9 mouse cellular contexts compared by ENCODE assay signal in genomic region chr8:123104046-123104767, GRCm38 (mm10). TPM values are rescaled to one million over a fixed set of nuclear protein-coding genes. Genes with fewer than 3 reads are reported as not detected.
DNase-seq lines count a peak whose midpoint lies in the region; ATAC-seq and TF ChIP-seq lines count a peak whose summit lies in the region.
"Had no signal": no experiment of that assay in that cellular context is flagged by ENCODE, and none has a peak within 500 bp of the region (broad histone marks: within the 10 kb centered on the region; RNA-seq: fewer than 3 reads in every experiment).

No protein-coding gene starts in this region.

- no peak for TF ChIP-seq CTCF in stomach, postnatal 0 days (IDR thresholded peaks at IDR 0.05; ENCODE audit: low read depth)
- no peak for TF ChIP-seq CTCF in thymus, adult 2 months (IDR thresholded peaks at IDR 0.05; ENCODE audit: borderline replicate concordance, control insufficient read depth, extremely low read depth, insufficient read depth, low read length, poor library complexity)

- no peak for DNase-seq in neural tube, embryonic 11.5 days (ENCODE audit: low spot score)
- DNase-seq in neural tube, embryonic 10.5 days (ENCODE audit: extremely low spot score, low spot score): no peak
- no peak for DNase-seq in stomach, postnatal 0 days (ENCODE audit: low spot score)
- no peak for DNase-seq in thymus, adult 2 months
- DNase-seq in thymus, postnatal 0 days (ENCODE audit: low spot score): no peak
- no peak for DNase-seq in gastrocnemius, postnatal 25 days

- H3K27ac ChIP-seq in neural tube, embryonic 11.5 days (ENCODE audit: low read depth, low read length): no peak overlapping the region
- peak overlapping the region; percentile 46; the same call in 1 of the 2 replicates for H3K27ac ChIP-seq in forebrain, embryonic 12.5 days
- peak overlapping the region; percentile 96 for H3K27ac ChIP-seq in limb, embryonic 15.5 days
- no peak overlapping the region for H3K27ac ChIP-seq in stomach, postnatal 0 days (replicated peaks)
- H3K27ac ChIP-seq in thymus, adult 2 months (ENCODE audit: control insufficient read depth, insufficient read depth, low read length): no peak overlapping the region

- no peaks in the 10 kb centered on the region for H3K27me3 ChIP-seq in neural tube, embryonic 11.5 days (ENCODE audit: control insufficient read depth, insufficient read depth, low read length)
- H3K27me3 ChIP-seq in forebrain, embryonic 12.5 days: no peaks in the 10 kb centered on the region
- no peaks in the 10 kb centered on the region for H3K27me3 ChIP-seq in limb, embryonic 15.5 days
- no peaks in the 10 kb centered on the region for H3K27me3 ChIP-seq in stomach, postnatal 0 days (ENCODE audit: control insufficient read depth, insufficient read depth, low read length)
- no peaks in the 10 kb centered on the region for H3K27me3 ChIP-seq in thymus, adult 2 months (ENCODE audit: control insufficient read depth, insufficient read depth, low read length)

- no peak for TF ChIP-seq POLR2A in thymus, adult 2 months (IDR thresholded peaks at IDR 0.05; ENCODE audit: control insufficient read depth, extremely low read depth, insufficient read depth, low read length, poor library complexity)

- no peak overlapping the region for H3K9ac ChIP-seq in neural tube, embryonic 11.5 days (ENCODE audit: low read length)
- H3K9ac ChIP-seq in forebrain, embryonic 12.5 days: peak overlapping the region; percentile 96; the same call in 1 of the 2 replicates
- no peak overlapping the region for H3K9ac ChIP-seq in limb, embryonic 15.5 days
- H3K9ac ChIP-seq in stomach, postnatal 0 days (ENCODE audit: low read length): peak overlapping the region; percentile 92; the same call in 1 of the 2 replicates

- no peak for TF ChIP-seq EP300 in stomach, postnatal 0 days (optimal IDR thresholded peaks at IDR 0.05)

- no peak for ATAC-seq in neural tube, embryonic 11.5 days (ENCODE audit: insufficient read depth, low FRiP score, low TSS enrichment)
- no peak for ATAC-seq in forebrain, embryonic 12.5 days (ENCODE audit: low FRiP score)
- ATAC-seq in limb, embryonic 15.5 days (ENCODE audit: insufficient number of reproducible peaks, low FRiP score, low TSS enrichment, low read depth): no peak
- no peak for ATAC-seq in stomach, postnatal 0 days (ENCODE audit: low FRiP score, low TSS enrichment)

- H3K4me1 ChIP-seq in neural tube, embryonic 11.5 days (ENCODE audit: control insufficient read depth, insufficient read depth, low read length): peaks cover 8% of the 10 kb centered on the region
- peaks cover 15% of the 10 kb centered on the region for H3K4me1 ChIP-seq in forebrain, embryonic 12.5 days
- peaks cover 17% of the 10 kb centered on the region for H3K4me1 ChIP-seq in limb, embryonic 15.5 days
- 0 out of 2 replicates have a peak, but pooled peaks cover 6% of the 10 kb centered on the region for H3K4me1 ChIP-seq in stomach, postnatal 0 days (replicated peaks; ENCODE audit: control insufficient read depth, insufficient read depth)
- H3K4me1 ChIP-seq in thymus, adult 2 months (replicated peaks; ENCODE audit: control insufficient read depth, insufficient read depth, low read length): peaks cover 10% of the 10 kb centered on the region

- H3K9me3 ChIP-seq in neural tube, embryonic 11.5 days (ENCODE audit: control insufficient read depth, low read length): no peaks in the 10 kb centered on the region
- no peaks in the 10 kb centered on the region for H3K9me3 ChIP-seq in forebrain, embryonic 12.5 days
- no peaks in the 10 kb centered on the region for H3K9me3 ChIP-seq in limb, embryonic 15.5 days
- no peaks in the 10 kb centered on the region for H3K9me3 ChIP-seq in stomach, postnatal 0 days (ENCODE audit: control insufficient read depth, low read length)

- H3K36me3 ChIP-seq in neural tube, embryonic 11.5 days (ENCODE audit: control insufficient read depth, insufficient read depth, low read length): peaks cover 14% of the 10 kb centered on the region
- H3K36me3 ChIP-seq in forebrain, embryonic 12.5 days (replicated peaks): peaks cover 29% of the 10 kb centered on the region
- H3K36me3 ChIP-seq in limb, embryonic 15.5 days: peaks cover 27% of the 10 kb centered on the region
- H3K36me3 ChIP-seq in stomach, postnatal 0 days (ENCODE audit: control insufficient read depth, insufficient read depth, low read length): peaks cover 13% of the 10 kb centered on the region
- H3K36me3 ChIP-seq in thymus, adult 2 months (ENCODE audit: control insufficient read depth, insufficient read depth, low read length): peaks cover 22% of the 10 kb centered on the region

- H3K4me2 ChIP-seq in neural tube, embryonic 11.5 days (ENCODE audit: low read depth): peak overlapping the region; percentile 95
- peak overlapping the region; percentile 95 for H3K4me2 ChIP-seq in forebrain, embryonic 12.5 days
- H3K4me2 ChIP-seq in limb, embryonic 15.5 days: peak overlapping the region; percentile 81
- H3K4me2 ChIP-seq in stomach, postnatal 0 days (replicated peaks; ENCODE audit: low read depth): peak overlapping the region; percentile 76

- 91% methylated on average over 6 of the region's 6 CpGs for WGBS in neural tube, embryonic 11.5 days
- 85% methylated on average over 6 of the region's 6 CpGs for WGBS in forebrain, embryonic 12.5 days
- WGBS in limb, embryonic 15.5 days: 73% methylated on average over 6 of the region's 6 CpGs
- 67% methylated on average over 6 of the region's 6 CpGs for WGBS in stomach, postnatal 0 days
- WGBS in thymus, adult 2 months: 82% methylated on average over 6 of the region's 6 CpGs

- no peak overlapping the region; the same call in 1 of the 2 replicates for H3K4me3 ChIP-seq in neural tube, embryonic 11.5 days (ENCODE audit: low read depth, low read length)
- H3K4me3 ChIP-seq in forebrain, embryonic 12.5 days (replicated peaks): peak overlapping the region; percentile 80
- H3K4me3 ChIP-seq in limb, embryonic 15.5 days: peak overlapping the region; percentile 67
- no peak overlapping the region for H3K4me3 ChIP-seq in stomach, postnatal 0 days (ENCODE audit: low read depth, low read length)
- H3K4me3 ChIP-seq in thymus, adult 2 months (ENCODE audit: control insufficient read depth, insufficient read depth, low read length): no peak overlapping the region

RNA-seq across cellular contexts. Expression of gene Rpl13, which starts 2.1 kb away (rescaled TPM):
- 1,194 and 1,271 TPM in 2 replicates for polyA plus RNA-seq in neural tube, embryonic 11.5 days (2014; fragmentation: Nextera tagmentation; extraction: Ambion mirVana)
- 1,076 and 1,105 TPM in 2 replicates for polyA plus RNA-seq in forebrain, embryonic 12.5 days (2016; fragmentation: Nextera tagmentation; extraction: Ambion mirVana)
- 1,386 and 1,581 TPM in 2 replicates for polyA plus RNA-seq in limb, embryonic 15.5 days (2015; fragmentation: Nextera tagmentation; extraction: Ambion mirVana)
- polyA plus RNA-seq in stomach, postnatal 0 days (2015; fragmentation: Nextera tagmentation; extraction: Ambion mirVana): 1,460 and 1,506 TPM in 2 replicates
- 3,303 and 3,543 TPM in 2 replicates for polyA plus RNA-seq in thymus, adult 2 months (2012; rRNA removed)
- 1,818 and 1,880 TPM in 2 replicates for polyA plus RNA-seq in thymus, postnatal 0 days (2015; fragmentation: Nextera tagmentation; extraction: Ambion mirVana)
- 100 to 1,000 TPM; 366 to 379 TPM for total RNA-seq in gastrocnemius, postnatal 25 days (2021)

RNA-seq across cellular contexts. Expression of gene Cpne7, which starts 13.0 kb away (rescaled TPM):
- 0.40 TPM in 1 of 2 replicates, not detected in the other for polyA plus RNA-seq in neural tube, embryonic 11.5 days (2014; fragmentation: Nextera tagmentation; extraction: Ambion mirVana)
- 0.29 and 0.49 TPM in 2 replicates for polyA plus RNA-seq in forebrain, embryonic 12.5 days (2016; fragmentation: Nextera tagmentation; extraction: Ambion mirVana)
- polyA plus RNA-seq in limb, embryonic 15.5 days (2015; fragmentation: Nextera tagmentation; extraction: Ambion mirVana): 0.84 and 1.2 TPM in 2 replicates
- 1.4 TPM in 2 replicates for polyA plus RNA-seq in stomach, postnatal 0 days (2015; fragmentation: Nextera tagmentation; extraction: Ambion mirVana)
- 2.1 and 3.1 TPM in 2 replicates for polyA plus RNA-seq in thymus, adult 2 months (2012; rRNA removed)
- 0.22 and 0.31 TPM in 2 replicates for polyA plus RNA-seq in thymus, postnatal 0 days (2015; fragmentation: Nextera tagmentation; extraction: Ambion mirVana)
- under 1 TPM in 1 of 2 experiments, not detected in 1; 0.13 TPM for total RNA-seq in gastrocnemius, postnatal 25 days (2021)
- total RNA-seq: granulocyte monocyte progenitor cell, adult 5-6 weeks had no signal

RNA-seq across cellular contexts. Expression of gene Spg7, which starts 41.5 kb away (rescaled TPM):
- 45.3 and 47.7 TPM in 2 replicates for polyA plus RNA-seq in neural tube, embryonic 11.5 days (2014; fragmentation: Nextera tagmentation; extraction: Ambion mirVana)
- 59.1 and 61.6 TPM in 2 replicates for polyA plus RNA-seq in forebrain, embryonic 12.5 days (2016; fragmentation: Nextera tagmentation; extraction: Ambion mirVana)
- 33.4 and 38.5 TPM in 2 replicates for polyA plus RNA-seq in limb, embryonic 15.5 days (2015; fragmentation: Nextera tagmentation; extraction: Ambion mirVana)
- 29.6 and 32.0 TPM in 2 replicates for polyA plus RNA-seq in stomach, postnatal 0 days (2015; fragmentation: Nextera tagmentation; extraction: Ambion mirVana)
- 126 and 145 TPM in 2 replicates for polyA plus RNA-seq in thymus, adult 2 months (2012; rRNA removed)
- 48.2 and 49.5 TPM in 2 replicates for polyA plus RNA-seq in thymus, postnatal 0 days (2015; fragmentation: Nextera tagmentation; extraction: Ambion mirVana)
- total RNA-seq in gastrocnemius, postnatal 25 days (2021): 10 to 100 TPM; 60.5 to 66.3 TPM

RNA-seq across cellular contexts. Expression of gene Sult5a1, which starts 53.9 kb away (rescaled TPM):
- polyA plus RNA-seq in neural tube, embryonic 11.5 days (2014; fragmentation: Nextera tagmentation; extraction: Ambion mirVana): 2.3 and 5.6 TPM in 2 replicates
- 1.7 and 1.9 TPM in 2 replicates for polyA plus RNA-seq in forebrain, embryonic 12.5 days (2016; fragmentation: Nextera tagmentation; extraction: Ambion mirVana)
- polyA plus RNA-seq in limb, embryonic 15.5 days (2015; fragmentation: Nextera tagmentation; extraction: Ambion mirVana): 41.0 and 41.7 TPM in 2 replicates
- polyA plus RNA-seq in stomach, postnatal 0 days (2015; fragmentation: Nextera tagmentation; extraction: Ambion mirVana): 7.8 and 9.3 TPM in 2 replicates
- polyA plus RNA-seq in thymus, adult 2 months (2012; rRNA removed): 12.4 and 17.5 TPM in 2 replicates
- 3.7 and 3.8 TPM in 2 replicates for polyA plus RNA-seq in thymus, postnatal 0 days (2015; fragmentation: Nextera tagmentation; extraction: Ambion mirVana)
- total RNA-seq in gastrocnemius, postnatal 25 days (2021): 1 to 10 TPM; 1.4 to 1.8 TPM
- total RNA-seq: granulocyte monocyte progenitor cell, adult 5-6 weeks had no signal

Comparison
In these comparisons a context has a peak if more than half of its experiments do, and no peak if none do; other contexts are left out.
1. H3K27ac ChIP-seq: peak in forebrain, embryonic 12.5 days (single experiment) and limb, embryonic 15.5 days (single experiment); none in neural tube, embryonic 11.5 days (single experiment), stomach, postnatal 0 days (single experiment) and thymus, adult 2 months (single experiment).
2. H3K4me3 ChIP-seq: peak in forebrain, embryonic 12.5 days (single experiment) and limb, embryonic 15.5 days (single experiment); none in neural tube, embryonic 11.5 days (single experiment), stomach, postnatal 0 days (single experiment) and thymus, adult 2 months (single experiment).
3. H3K9ac ChIP-seq: peak in forebrain, embryonic 12.5 days (single experiment) and stomach, postnatal 0 days (single experiment); none in neural tube, embryonic 11.5 days (single experiment) and limb, embryonic 15.5 days (single experiment).
4. Peak in every context shown above with its lines, with median percentiles within 50 percentile points of each other: H3K4me2 ChIP-seq.